Mouse (Mus musculus): Measurements from ENCODE around the gene Ptpn6.

The Ptpn6 gene

DNA sequence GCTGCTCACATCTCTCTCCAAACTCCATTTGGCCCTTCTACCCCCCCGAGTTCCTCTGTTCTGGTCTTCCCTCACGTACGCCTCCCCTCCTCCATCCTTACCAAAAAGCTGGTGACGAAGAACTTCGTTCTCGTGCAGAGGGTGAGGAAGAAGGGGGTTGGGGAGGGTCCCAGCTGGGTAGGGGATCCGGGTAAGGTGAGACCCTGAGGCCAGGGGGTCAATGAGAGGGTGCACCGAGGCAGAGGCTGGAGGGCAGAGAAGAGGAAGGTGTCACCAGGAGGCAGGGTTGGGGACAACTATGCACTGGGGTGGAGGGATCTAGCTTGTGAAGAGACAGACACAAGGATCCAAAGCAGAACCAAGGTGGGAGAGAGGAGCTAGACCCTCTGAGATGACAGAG lies 5.1 kb upstream of the Ptpn6 start:
- Histone ChIP-seq H3K27me3 (ENCODE audit: control insufficient read depth, insufficient read depth, low read length, poor library complexity, severe bottlenecking) (no peaks in the 10 kb centered on the region), H3K36me3 (ENCODE audit: control insufficient read depth, insufficient read depth, low read length, poor library complexity, severe bottlenecking) (no peaks in the 10 kb centered on the region; the same call in 1 of the 2 replicates)

DNA sequence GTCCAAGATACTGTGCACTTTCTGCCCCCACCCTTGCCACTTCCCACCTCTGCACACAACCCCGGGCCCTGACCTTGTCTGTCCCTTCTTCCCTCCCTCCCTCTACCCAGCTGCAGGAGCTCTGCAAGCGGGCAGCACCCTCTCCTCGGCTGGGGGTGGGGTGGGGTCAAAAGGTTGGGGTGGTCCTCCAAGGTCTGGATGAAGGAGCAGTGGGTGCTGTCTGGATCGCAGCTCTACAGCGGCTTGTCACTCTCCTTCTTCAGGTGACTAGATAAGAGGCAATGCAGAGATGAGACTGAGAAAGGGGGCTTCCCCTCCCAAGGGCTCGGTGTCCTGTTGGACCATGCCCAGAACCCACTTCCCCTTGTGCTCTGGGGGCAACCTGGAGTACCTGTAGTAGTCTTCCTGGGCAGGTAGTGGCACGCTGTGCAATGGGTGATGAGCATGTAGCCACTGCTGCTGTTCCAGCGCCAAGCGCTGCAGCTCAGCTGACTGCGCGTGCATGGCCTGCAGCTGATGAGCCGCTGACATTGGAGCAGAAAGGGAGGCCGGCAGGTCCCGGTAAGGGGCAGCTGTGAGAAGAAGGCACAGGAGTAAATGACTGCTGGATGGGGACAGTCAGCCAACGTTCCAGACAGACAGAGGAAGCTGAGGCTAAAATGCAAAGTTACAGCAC lies 4.5 kb upstream of the Ptpn6 start:
- Histone ChIP-seq H3K36me3 (ENCODE audit: control insufficient read depth, insufficient read depth, low read length, poor library complexity, severe bottlenecking) (no peaks in the 10 kb centered on the region; the same call in 1 of the 2 replicates), H3K27me3 (ENCODE audit: control insufficient read depth, insufficient read depth, low read length, poor library complexity, severe bottlenecking) (no peaks in the 10 kb centered on the region)
- DNase-seq (ENCODE audit: low read depth, low spot score) = no peak

More for the DNA sequence above, 5.1 kb upstream of the Ptpn6 start:
- DNase-seq (ENCODE audit: low read depth, low spot score) = no peak

DNA sequence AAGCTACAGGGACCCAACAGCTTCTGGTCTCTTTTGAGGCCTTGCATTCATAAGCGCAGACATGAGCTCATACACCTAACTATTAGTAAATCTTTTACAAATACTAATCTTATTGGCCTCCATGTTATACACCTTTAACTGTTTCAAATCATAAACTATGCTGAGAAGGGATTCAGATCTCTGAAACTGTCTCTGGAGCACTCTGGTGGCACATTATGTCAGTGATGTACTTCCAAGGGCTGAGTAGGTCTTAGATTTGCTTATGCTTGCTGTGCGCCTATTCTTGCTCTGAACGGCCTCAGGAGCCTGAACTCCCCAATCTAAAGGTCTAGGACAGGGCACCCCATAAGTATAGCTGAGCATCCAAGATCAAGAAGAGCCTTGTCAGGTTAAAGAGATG lies 3.3 kb upstream of the Ptpn6 start:
- H3K27me3 ChIP-seq (ENCODE audit: control insufficient read depth, insufficient read depth, low read length, poor library complexity, severe bottlenecking) = no peaks in the 10 kb centered on the region
- H3K36me3 ChIP-seq (ENCODE audit: control insufficient read depth, insufficient read depth, low read length, poor library complexity, severe bottlenecking) = no peaks in the 10 kb centered on the region; the same call in 1 of the 2 replicates
- DNase-seq (ENCODE audit: low read depth, low spot score) = no peak

DNA sequence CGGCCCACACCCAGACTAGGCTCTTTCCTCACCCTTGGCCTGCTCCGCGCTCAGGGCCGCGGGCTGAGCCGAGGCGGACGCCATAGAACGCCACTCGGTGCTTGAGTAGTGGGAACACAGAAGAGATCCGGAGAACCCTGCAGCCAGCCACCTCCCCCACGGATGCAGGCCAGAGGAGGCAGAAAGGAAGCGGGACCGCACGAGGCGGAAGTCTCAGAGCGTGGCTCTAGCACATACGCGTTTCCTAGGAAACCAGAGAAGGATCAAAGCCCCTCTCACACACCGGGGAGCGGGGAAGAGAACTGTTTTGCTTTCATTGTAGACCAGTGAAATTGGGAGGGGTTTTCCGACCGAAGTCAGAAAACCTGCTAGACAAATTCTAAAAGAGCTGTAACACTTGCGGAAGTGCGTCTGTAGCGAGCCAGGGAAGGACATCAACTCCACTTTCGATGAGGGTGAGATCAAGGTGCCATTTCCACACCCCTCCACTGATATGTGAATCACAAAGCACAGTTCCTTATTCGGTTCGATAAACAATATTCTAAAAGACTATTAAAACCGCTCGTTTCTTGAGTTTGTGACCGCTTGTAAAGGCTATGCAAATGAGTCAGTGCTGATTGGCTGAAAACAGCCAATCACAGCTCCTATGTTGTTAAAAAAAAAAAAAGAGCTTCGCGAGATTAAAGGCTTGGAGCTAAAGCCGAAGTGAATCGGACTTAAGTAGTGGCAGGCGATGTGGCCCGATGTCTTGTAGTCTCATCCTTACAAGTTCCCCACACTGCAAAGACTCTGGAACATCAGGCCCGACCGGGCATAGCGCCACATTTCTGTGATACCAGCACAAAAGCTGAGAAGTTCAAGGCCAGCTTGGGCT lies 2.6 kb upstream of the Ptpn6 start, which contains the start of gene Grcc10:
TSS of gene Grcc10 (minus strand) at position 487 of the 874 bp plus-strand sequence.
- Histone ChIP-seq H3K27me3 (ENCODE audit: control insufficient read depth, insufficient read depth, low read length, poor library complexity, severe bottlenecking) (no peaks in the 10 kb centered on the region), H3K36me3 (ENCODE audit: control insufficient read depth, insufficient read depth, low read length, poor library complexity, severe bottlenecking) (no peaks in the 10 kb centered on the region; the same call in 1 of the 2 replicates)
- peak; percentile 92 for DNase-seq (ENCODE audit: low read depth, low spot score)

DNA sequence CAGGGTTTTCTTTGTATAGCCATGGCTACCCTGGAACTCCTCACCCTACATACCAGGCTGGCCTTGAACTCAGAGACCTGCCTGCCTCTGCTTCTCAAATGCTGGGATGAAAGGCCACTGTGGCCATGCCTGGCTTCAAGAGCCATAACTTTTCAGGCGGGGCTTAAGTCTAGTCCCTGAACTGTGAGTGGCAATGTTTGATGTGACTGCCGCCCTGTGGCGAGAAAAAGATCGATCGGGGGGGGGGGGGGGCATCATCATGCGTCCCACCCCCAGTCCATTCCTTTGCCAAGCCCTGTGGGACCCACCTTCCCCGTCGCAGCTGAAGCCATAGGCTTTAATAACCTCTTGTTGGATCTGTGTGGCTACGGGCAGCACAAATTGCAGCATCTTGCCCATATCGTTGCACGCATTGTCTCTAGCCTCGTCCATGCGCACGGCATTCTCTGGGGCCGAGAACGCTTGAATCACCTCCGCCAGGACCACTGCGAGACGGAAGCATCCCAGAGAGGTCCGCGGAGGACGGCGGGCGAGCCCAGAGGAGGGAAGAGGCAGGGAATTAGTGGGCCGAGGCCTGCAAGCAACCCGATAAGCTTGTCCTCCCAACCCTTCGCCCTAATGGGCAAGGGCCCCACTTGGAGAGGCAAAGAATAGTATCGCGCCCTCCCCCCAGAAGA lies 1.8 kb upstream of the Ptpn6 start:
- no peaks in the 10 kb centered on the region; the same call in 1 of the 2 replicates for H3K36me3 ChIP-seq (ENCODE audit: control insufficient read depth, insufficient read depth, low read length, poor library complexity, severe bottlenecking)
- no peaks in the 10 kb centered on the region for H3K27me3 ChIP-seq (ENCODE audit: control insufficient read depth, insufficient read depth, low read length, poor library complexity, severe bottlenecking)
- DNase-seq (ENCODE audit: low read depth, low spot score) = peak; percentile 79

DNA sequence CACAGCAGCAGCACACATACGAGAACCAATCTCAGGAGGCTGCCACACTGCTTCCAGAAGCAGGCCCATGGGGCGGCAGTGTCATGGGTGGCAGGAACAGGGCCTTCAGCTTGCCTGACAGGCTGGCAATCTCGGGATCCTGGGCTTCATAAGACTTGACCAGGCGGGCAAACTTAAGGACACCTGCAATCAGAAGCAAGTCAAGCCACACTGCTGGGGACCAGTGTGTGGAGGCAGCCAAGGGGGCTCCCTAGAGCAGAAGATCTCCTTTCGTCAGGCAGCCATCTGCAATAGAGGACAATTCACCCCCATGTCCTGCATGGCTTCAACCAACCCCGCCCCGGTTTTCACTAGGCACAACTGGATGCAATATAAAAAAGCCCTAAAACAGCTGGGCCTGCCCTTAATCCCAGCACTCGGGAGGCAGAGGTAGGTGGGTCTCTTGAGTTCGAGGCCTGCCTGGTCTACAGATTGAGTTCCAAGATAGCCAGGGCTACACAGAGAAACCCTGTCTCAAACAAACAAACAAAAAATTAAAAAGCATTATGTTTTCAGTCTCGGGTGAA lies 800 bp upstream of the Ptpn6 start:
- H3K27me3 ChIP-seq (ENCODE audit: control insufficient read depth, insufficient read depth, low read length, poor library complexity, severe bottlenecking) = no peaks in the 10 kb centered on the region
- H3K36me3 ChIP-seq (ENCODE audit: control insufficient read depth, insufficient read depth, low read length, poor library complexity, severe bottlenecking) = no peaks in the 10 kb centered on the region; the same call in 1 of the 2 replicates
- DNase-seq (ENCODE audit: low read depth, low spot score) = no peak

DNA sequence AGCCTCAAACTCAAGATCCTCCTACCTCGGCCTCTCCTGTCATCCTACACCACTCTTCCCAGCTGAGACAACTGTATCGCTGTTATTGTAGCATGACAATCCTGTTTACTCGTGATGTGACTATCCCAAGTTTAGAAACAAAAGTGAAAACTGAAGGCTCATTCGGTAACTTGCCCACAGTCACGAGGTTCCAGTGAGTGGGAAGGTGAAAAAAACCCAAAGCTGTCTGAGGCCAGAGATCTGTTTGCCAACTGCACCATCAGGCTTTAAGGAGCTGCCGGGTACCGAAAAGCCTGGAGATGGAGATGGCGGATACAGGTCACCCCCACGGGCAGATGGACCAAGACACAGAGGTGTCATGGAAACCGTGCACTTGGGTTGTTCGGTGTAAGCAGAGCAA lies 1.5 kb downstream of the Ptpn6 start:
- Histone ChIP-seq H3K27me3 (ENCODE audit: control insufficient read depth, insufficient read depth, low read length, poor library complexity, severe bottlenecking) (no peaks in the 10 kb centered on the region), H3K36me3 (ENCODE audit: control insufficient read depth, insufficient read depth, low read length, poor library complexity, severe bottlenecking) (no peaks in the 10 kb centered on the region)
- DNase-seq (ENCODE audit: low read depth, low spot score) = no peak

DNA sequence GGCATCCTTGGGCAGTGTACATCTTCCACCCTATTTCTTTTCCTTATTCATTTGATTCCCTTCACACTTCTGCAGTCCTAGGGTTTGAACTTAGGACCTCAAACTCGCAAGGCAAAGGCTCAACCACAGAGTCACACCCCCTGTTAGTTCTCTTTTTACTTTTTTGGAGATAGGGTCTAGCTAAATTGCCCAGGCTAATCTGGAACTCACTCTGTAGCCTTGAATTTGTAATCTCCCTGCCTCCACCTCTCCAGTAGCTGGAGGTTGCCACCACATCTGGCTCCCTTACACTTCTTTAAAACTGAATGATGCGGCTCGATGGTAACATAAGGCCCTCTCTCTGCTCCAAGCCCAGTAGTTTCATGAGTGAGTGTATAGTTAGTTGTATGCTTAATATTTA lies 4.1 kb downstream of the Ptpn6 start:
- H3K36me3 ChIP-seq (ENCODE audit: control insufficient read depth, insufficient read depth, low read length, poor library complexity, severe bottlenecking) = peaks cover 9% of the 10 kb centered on the region
- H3K27me3 ChIP-seq (ENCODE audit: control insufficient read depth, insufficient read depth, low read length, poor library complexity, severe bottlenecking) = no peaks in the 10 kb centered on the region
- DNase-seq (ENCODE audit: low read depth, low spot score) = no peak

DNA sequence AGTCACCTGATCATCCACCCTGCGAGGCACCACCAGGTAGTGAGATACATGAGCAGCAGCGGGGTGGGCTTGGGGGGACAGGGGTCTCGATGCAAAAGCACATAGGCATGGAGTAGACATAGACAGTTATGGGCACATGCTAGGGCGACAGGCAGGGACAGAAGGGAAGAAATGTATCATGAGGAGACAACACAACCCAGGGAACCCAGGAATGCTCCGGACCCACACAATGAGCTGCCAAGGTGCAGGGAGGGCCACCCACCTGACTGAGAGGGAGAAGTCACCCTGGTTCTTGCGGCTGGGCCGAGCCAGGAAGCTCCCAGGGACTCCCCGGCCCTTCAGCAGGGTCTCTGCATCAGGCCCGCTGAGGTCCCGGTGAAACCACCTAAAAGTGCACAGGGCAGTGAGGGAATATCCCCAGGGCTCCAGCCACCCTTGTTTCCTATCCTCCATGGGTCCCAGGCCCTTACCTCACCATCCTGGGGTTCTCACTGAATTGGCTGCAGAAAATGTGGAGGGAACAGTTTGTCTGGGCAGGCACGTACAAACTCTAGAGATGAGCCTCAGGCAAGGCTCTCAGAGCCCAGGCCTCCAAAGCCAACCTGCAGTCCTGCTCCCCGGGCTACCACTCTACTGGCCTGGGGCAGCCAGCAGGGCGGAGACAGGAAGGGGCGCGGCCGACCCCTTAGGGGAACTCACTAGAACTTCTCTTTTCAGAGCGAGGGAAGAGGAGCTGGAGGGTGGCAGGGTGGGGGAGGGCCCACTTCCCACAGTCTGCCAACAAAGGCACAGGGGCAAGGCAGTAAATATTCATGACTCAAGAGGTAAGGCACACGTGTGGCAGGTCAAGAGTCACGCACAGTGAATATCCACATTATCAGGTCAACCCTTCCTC lies 5.8 kb downstream of the Ptpn6 start:
- H3K27me3 ChIP-seq (ENCODE audit: control insufficient read depth, insufficient read depth, low read length, poor library complexity, severe bottlenecking) = no peaks in the 10 kb centered on the region
- peak; percentile 87 for DNase-seq (ENCODE audit: low read depth, low spot score)
- peaks cover 22% of the 10 kb centered on the region for H3K36me3 ChIP-seq (ENCODE audit: control insufficient read depth, insufficient read depth, low read length, poor library complexity, severe bottlenecking)

DNA sequence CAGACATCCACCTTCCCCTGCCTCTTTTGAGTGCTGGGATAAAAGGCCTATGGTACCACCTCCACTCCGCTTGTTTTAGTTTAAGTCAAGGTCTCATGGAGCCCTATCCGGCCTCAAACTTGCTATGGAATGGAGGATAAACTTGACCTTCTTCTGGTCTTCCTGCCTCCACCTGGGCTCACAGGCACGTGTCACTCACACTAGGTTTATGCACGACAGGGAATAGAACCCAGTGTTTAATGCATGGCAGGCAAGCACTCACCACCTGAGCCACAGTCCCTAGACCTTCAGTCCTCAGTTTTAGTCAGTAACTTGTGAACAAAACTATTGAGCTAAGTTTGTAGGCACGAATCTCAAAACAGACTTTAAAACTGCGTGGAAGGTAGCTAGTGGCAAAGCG lies 7.5 kb downstream of the Ptpn6 start:
- no peaks in the 10 kb centered on the region for H3K27me3 ChIP-seq (ENCODE audit: control insufficient read depth, insufficient read depth, low read length, poor library complexity, severe bottlenecking)

DNA sequence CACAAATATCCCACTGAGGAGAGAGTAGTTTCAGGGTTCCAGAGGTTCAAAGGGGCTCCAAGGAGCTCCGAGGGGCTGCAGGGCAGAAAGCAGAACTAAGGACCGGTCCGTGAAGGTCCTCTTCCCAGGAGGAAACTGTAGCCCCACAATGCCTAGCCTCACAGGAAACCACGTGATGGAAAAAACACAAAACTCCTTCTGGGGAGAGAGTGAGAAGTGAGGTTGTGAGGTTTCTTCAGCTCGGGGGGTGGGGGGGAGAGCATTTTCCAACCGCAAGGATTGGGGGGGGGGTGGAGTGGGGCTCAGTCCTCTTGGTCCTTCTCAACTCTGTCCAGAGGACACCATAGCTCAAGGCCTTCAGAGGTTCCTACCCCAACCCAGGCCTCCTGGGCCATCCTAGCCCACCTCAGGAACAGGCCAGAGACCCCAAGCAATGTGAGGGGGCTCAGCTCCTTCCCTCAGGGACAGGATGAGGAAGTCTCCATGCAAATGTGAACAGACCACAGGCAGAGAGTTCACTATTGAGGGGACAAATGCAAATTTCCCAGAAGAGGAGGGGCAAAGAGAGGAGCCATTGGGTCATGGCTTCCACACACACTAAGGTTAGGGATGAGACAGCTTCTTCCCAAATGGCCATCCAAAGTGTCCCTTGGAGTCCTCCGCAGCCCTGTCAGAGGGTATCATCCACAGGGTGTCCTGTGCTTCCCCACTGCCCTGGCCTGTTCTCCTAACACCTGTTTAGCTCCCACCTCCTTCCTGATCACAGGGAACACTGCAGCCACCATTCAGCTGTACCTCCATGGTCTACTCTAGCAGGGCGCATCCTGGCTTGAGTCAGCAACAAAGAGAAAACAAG lies 8.4 kb downstream of the Ptpn6 start:
- peak; percentile 91 for DNase-seq (ENCODE audit: low read depth, low spot score)
- H3K27me3 ChIP-seq (ENCODE audit: control insufficient read depth, insufficient read depth, low read length, poor library complexity, severe bottlenecking) = no peaks in the 10 kb centered on the region
- peaks cover 35% of the 10 kb centered on the region for H3K36me3 ChIP-seq (ENCODE audit: control insufficient read depth, insufficient read depth, low read length, poor library complexity, severe bottlenecking)

More for the DNA sequence above, 7.5 kb downstream of the Ptpn6 start:
- DNase-seq (ENCODE audit: low read depth, low spot score) = no peak
- H3K36me3 ChIP-seq (ENCODE audit: control insufficient read depth, insufficient read depth, low read length, poor library complexity, severe bottlenecking) = peaks cover 35% of the 10 kb centered on the region

DNA sequence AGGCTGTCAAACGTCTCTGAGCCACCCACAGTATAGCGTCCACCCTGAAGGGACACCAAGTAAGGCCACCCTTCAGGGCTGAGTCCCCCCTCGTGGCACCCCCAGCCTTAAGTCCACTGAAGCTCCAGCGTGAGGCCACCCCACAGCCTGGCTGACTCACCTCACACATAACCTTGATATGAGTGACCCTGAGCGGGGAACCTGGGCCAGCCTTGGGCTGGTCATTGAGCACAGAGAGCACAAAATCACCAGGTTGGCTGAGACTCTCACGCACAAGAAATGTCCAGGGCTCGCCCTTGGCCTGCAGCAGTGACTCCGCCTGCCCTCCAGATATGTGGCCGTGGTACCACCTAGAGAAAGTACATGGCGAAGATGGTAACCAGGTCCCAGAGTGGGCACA lies 9.9 kb downstream of the Ptpn6 start:
- no peak for DNase-seq (ENCODE audit: low read depth, low spot score)
- no peaks in the 10 kb centered on the region for H3K27me3 ChIP-seq (ENCODE audit: control insufficient read depth, insufficient read depth, low read length, poor library complexity, severe bottlenecking)
- H3K36me3 ChIP-seq (ENCODE audit: control insufficient read depth, insufficient read depth, low read length, poor library complexity, severe bottlenecking) = peaks cover 44% of the 10 kb centered on the region

DNA sequence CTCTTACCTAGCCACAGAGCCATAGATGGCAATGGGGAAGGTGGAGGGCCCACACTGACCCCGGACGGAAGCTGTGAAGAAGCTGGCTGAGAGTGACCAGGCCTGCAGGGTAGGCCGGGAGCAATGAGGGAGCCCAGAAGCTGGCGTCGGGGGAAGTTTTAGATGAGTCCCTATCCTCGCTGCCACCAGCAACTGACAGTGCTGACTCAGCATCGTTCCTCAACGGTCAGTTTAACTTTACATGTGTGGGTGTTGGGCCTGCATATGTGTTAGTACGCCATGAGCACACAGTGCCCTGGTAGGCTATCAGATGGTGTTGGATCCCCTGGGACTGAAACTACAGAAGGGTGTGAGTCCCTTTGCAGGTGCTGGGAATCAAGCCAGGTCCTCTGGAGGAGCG lies 14.0 kb downstream of the Ptpn6 start:
- peaks cover 42% of the 10 kb centered on the region for H3K36me3 ChIP-seq (ENCODE audit: control insufficient read depth, insufficient read depth, low read length, poor library complexity, severe bottlenecking)
- H3K27me3 ChIP-seq (ENCODE audit: control insufficient read depth, insufficient read depth, low read length, poor library complexity, severe bottlenecking) = no peaks in the 10 kb centered on the region
- no peak for DNase-seq (ENCODE audit: low read depth, low spot score)

Measured in splenic B cell, adult 2 months (primary cell).